Mouse (Mus musculus) activated CD4-positive, CD25-positive, alpha-beta regulatory T cell, adult 4 months (primary cell): Measurements from ENCODE around the gene Ykt6. TPM values are rescaled to one million over a fixed set of nuclear protein-coding genes. Genes with fewer than 3 reads are reported as not detected.

Source experiments
- ATAC-seq: one replicate; pipeline ENCODE4 v1.8.0; 2017
- polyA plus RNA-seq, 2 experiments: library from polyadenylated mRNA; unstranded; fragments of 100-300 nt; shearing (Covaris generic); gene quantifications; one replicate each; pipeline ENCODE4 v1.2.1; 2017

The Ykt6 gene
- polyA plus RNA-seq, 2 experiments from 2014 or later, result 25.6 to 26.7 TPM

GRCm38 (mm10) chr11:5949586-5950352 lies 5.7 kb upstream of the Ykt6 start, which contains the start of gene Gck:
TSS of gene Gck (minus strand) at chr11:5950081.
- no peak for ATAC-seq

DNA sequence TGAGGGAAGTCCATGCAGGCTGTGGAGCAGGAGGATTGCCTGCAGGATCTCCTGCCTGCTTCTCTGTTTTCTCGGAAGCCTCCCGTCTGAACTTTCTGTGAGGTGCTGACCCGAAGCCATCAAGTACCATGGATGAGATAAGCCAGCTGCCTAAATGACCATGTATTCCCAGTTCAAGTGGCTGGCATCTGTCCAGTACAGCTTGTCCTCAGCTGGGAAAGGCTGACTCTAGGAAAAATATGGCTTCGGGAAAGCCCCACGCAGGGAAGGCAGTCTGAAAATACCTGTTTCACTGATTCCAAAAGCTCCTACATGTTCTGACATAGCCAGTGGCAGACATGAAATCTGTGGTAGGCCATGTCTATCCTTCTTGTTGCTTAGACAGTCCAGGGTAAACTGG lies 3.0 kb upstream of the Ykt6 start:
- no peak for ATAC-seq

DNA sequence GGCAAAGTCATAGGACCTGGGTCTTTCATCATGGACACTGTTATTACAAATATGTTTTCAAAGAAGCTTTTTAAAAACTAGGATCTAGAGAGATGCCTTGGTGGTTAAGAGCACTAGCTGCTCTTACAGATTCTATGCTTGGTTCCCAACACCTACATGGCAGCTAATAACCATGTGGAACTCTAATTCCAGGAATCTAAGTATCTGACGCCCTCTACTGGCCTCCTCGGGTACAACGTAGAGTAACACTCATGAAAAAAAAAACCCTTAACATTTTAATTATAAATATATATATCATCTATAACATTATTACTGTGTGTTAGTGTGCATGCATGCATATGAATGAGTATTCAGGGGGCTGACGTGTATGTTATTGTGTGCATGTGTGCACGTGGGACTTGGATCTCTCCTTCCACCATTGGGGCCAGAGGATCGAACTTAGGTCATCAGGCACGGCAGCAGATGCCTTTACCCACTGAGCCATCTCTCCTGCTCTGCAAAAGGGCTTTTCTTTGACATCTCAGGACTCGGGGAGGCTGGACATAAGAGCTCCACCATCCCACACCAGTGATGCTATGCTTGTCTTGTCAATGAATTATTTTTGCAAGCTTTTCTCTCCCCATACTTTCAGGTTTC lies 2.2 kb upstream of the Ykt6 start:
- no peak for ATAC-seq

- ATAC-seq, result no peak
Measured at GRCm38 (mm10) chr11:5954435-5954834, 1.1 kb upstream of the Ykt6 start.

- peak; percentile 12 for ATAC-seq
Measured at GRCm38 (mm10) chr11:5954965-5955504, 458 bp upstream of the Ykt6 start.

- no peak for ATAC-seq
Measured at GRCm38 (mm10) chr11:5960051-5960450, 4.6 kb downstream of the Ykt6 start.

GRCm38 (mm10) chr11:5965865-5966264 lies 10.4 kb downstream of the Ykt6 start:
- ATAC-seq, result no peak

- no peak for ATAC-seq
Measured at GRCm38 (mm10) chr11:5966751-5967150, 11.3 kb downstream of the Ykt6 start.

GRCm38 (mm10) chr11:5968223-5968622 lies 12.7 kb downstream of the Ykt6 start:
- ATAC-seq, result no peak

DNA sequence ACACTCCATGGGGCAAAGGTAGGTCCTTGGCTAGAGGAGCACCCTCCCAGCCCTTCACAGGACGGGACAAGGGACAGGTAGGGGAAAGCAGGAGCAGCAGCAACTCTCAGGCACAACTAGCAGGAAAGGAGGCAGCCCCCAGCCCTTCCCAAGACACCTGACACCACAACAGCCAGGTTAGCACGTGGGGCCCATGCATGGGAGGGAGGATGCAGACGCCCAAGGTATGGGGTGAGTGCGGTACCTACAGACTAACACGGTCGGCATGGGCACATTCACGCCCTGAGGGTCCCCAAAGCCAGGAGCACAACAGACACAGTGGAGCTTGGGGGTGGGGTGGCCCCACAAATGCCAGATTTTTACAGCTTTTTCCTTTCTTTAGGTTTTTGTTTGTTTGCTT lies 15.7 kb downstream of the Ykt6 start:
- ATAC-seq, result no peak

- no peak for ATAC-seq
Measured at GRCm38 (mm10) chr11:5973151-5973550, 17.7 kb downstream of the Ykt6 start.

DNA sequence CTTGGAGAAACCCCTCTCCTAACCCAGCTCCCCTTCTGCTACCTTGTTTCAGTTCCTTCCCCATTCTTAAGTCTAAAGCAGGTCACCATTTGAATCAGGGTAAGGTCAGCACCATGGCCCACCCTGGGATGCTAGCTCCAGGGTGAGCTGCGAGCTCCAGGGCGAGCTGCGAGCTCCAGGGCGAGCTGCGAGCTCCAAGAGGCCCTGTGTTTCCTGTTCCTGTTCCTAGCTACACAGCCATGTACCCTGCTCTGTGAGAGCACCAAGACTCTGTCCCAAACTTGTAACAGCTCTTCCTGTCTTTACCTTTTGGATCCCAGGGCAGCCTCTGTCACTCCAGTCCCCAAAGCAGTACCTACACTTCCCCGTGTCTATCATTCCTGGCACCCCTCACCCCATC lies 18.6 kb downstream of the Ykt6 start:
- no peak for ATAC-seq

DNA sequence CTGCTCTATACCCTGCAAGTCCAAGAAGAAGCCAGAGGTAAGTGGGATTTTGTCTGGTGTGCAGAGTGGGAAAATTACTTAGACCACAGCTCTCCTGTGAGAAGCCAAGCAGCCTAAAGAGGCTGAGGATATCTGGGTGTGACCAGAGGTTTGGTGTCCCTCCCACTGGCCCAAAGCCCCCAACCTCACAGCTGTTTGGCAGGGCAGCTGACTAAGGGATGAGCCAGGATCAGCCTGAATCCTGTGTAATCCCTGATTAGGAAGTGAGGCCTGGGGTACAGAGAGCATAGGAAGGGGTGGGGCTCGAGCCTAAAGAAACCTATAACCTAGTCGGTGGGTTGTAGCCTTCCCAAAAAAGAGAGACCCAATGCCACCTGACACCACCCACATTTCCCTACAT lies 19.6 kb downstream of the Ykt6 start:
- ATAC-seq, result no peak

GRCm38 (mm10) chr11:5976106-5976505 lies 20.6 kb downstream of the Ykt6 start:
- no peak for ATAC-seq

GRCm38 (mm10) chr11:5979088-5979487 lies 23.6 kb downstream of the Ykt6 start:
- no peak for ATAC-seq

DNA sequence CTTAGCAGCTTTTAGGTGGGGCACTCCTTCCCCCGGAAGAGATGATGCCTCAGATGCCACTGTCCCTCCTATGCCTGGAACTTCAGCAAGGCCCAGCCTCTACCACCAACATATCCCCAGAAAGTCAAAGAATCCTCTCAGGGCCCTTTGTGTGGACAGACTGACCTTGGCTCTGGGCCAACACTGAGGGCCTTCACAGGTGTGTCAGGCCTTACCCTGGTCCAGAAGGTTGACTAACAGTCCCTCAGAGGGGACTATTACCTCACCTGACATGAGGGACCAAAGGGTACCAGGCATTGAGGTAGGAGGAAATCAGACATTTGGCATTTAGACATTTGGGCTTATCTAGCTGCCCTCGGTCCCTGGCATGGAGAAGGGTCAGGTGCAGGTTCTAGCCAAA lies 24.6 kb downstream of the Ykt6 start:
- no peak for ATAC-seq

- no peak for ATAC-seq
Measured at GRCm38 (mm10) chr11:5980561-5980960, 25.1 kb downstream of the Ykt6 start.

DNA sequence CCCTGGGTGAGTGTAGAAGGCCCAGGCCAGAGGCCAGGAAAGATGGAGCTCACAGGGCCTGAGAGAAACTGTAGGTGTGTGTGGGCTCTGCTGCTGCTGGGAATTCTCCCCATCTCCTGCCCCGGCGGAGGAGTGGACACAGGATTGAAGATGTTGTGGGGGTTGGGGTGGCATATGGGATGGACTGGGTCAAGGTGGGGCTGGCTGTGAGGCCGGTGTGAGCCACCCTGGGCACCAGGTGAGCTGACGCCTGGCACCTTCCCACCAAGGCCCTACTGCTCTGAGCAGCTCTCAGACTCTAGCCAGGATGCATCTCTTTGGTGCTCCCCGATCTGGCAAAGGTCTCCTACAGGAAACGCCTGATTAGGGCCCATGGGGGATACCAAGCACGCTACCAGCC lies 25.8 kb downstream of the Ykt6 start:
- ATAC-seq, result no peak

GRCm38 (mm10) chr11:5983629-5984028 lies 28.1 kb downstream of the Ykt6 start:
- ATAC-seq, result no peak

DNA sequence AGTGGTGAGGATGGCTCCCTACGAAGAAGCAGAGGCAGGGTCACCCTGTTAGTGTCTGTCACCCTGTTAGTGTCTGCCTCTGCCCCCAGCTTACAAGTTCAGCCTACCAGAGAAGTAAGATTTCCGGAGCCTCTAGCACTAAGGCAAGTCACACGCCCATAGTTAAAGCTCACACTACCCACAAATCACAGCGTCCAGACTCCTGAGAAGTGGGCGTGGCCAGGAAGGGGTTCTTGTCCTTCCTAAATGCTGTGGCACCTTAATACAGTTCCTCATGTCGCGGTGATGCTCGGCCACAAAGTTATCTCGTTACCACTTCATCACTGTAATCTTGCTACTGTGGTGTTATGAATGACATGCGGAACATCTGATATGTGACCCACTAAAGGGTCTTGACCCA lies 32.6 kb downstream of the Ykt6 start:
- no peak for ATAC-seq

- ATAC-seq, result no peak
Measured at GRCm38 (mm10) chr11:5989954-5990593, 34.6 kb downstream of the Ykt6 start.

- ATAC-seq, result no peak
Measured at GRCm38 (mm10) chr11:5990910-5991309, 35.4 kb downstream of the Ykt6 start.

DNA sequence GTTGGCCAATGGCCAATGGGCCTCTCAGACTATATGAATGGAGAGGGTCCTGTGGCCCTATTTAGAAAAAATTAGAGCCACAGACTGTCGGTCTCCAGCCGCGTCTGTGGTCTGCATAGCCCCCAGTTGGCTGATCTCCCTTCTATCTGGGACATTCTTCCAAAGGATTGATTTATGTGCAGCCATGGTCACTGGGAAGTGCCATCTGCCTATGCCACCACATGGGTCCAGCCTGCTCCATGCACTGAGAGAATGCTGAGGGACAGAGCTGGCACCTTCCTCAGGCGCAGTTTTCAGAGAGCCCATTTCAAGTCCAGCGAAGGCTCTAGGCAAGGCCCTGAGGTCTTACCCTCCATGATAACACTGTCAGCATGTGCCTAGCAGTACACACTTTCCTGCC lies 38.7 kb downstream of the Ykt6 start:
- ATAC-seq, result no peak

DNA sequence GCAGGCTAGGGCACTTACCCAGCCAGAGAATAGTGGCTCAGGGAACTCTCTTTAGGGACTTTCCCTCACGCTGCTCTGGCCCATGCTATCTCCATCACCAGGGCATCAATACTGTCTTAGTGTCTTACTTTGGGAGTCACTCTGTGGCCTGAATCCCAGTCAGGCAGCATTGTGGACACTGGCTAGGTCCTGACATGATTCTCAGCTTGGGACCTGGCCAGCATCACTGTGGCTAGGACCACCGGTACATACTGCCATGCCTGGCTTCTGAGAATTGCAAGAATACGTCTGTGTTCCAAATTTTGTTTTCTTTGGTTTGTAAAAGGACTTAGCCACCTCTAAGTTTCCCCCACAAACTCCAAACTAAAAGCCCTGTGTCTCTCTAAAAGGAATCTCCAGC lies 39.4 kb downstream of the Ykt6 start:
- ATAC-seq, result no peak
